Mouse (Mus musculus) B cell, adult 2 months (primary cell): ENCODE measurements at regions not wholly inside any gene's neighbourhood (a gene's known extent, or its start where the extent isn't known, plus 50 kb on each side); places are given as distances from the start of the nearest gene placed in this dataset.

Experiments
- DNase-seq, 2 experiments: peaks; one replicate each; pipeline ENCODE4 v3.0.0; 2022

DNA sequence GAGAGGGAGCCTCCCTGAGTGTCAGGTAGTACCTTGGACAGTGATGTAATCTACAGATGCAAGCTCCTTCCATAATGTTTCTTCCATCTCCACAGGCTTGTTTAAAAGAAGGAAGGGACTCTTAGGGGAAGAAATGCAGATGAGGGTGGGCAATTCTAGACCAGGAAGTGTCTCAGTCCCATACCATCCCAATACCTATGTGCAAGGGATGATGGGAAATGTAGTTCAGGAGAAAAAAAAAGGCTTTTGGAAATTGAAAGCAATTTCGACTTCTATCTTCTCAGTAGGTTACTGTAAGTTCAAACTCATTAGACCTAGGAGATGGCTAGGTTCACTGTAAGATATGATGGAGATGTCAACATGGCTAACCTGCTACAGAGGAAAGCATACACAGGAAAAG is 68.3 kb downstream of the Cd83 start:
- DNase-seq, result no peak

GRCm38 (mm10) chr13:43854973-43855372 is 70.4 kb downstream of the Cd83 start:
- DNase-seq, result no peak

GRCm38 (mm10) chr13:43860932-43861331 is 76.4 kb downstream of the Cd83 start:
- no peak for DNase-seq

GRCm38 (mm10) chr13:43861424-43861823 is 76.8 kb downstream of the Cd83 start:
- DNase-seq, result no peak

GRCm38 (mm10) chr13:43862056-43862455 is 77.5 kb downstream of the Cd83 start:
- no peak for DNase-seq

DNA sequence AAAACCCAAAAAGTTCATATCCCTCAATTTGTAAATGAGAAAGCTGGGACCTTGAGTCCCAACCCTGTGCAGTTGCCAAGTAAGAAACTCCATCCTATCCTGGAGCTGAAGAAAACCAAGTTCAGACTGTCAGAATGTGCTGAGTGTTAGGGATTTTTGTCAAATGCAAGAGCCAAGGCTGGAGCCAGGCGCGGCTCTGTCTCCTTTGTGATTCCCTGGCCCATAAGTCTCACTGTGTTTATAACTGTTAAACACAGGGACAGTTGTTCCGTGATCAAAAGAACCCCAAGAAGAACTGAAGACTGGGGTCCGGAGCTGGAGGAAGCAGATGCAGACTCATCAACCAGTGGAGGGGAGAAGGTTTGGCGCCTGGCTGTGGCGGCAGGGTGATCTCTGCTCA is 78.0 kb downstream of the Cd83 start:
- no peak for DNase-seq

GRCm38 (mm10) chr13:43863581-43864100 is 79.1 kb downstream of the Cd83 start:
- DNase-seq, result no peak

DNA sequence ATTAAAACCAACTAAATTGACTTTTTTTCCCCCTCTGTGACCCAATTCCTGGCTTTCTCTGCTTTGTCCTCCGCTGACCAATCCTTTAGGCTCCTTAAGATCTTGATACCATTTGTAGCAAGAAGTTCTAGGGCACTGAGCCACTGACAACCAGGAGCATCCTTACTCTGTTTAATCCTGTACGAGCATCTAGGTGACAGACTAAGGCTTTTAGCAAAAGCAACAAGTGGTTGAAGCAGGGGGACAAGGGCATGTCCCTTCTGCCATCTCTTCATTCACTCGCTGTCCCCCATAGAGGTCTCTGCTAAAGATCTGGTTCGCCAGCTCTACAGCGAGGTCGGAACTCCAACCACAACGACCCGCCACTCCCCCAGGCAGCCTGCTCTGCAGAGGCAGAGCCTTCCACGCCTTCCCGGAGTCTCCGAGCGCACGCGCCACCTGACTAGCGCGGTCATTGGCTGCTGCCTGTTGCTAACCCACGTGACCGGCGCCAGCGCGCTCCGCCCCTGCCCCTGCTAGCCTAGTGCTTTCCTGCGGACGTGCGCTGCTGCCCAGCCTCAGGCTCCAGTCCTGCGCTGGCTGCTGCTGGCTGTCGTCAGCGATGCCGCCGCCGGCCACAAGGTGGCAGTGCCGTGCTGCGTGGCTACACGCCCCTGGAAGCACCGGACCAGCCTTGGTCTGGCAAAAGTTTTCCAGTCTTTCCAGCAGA is 79.7 kb downstream of the Cd83 start:
- DNase-seq, result peak; percentile 97 to 98

GRCm38 (mm10) chr13:43865036-43865435 is 80.5 kb downstream of the Cd83 start:
- no peak for DNase-seq

- peak; percentile 18 to 23 for DNase-seq
Measured at GRCm38 (mm10) chr13:43875895-43876294, 91.3 kb downstream of the Cd83 start.

- DNase-seq, result no peak
Measured at GRCm38 (mm10) chr13:43887284-43887683, 102.7 kb downstream of the Cd83 start.

- DNase-seq, result no peak
Measured at GRCm38 (mm10) chr13:43891928-43892327, 107.4 kb downstream of the Cd83 start.

- no peak for DNase-seq
Measured at GRCm38 (mm10) chr13:43895990-43896389, 111.4 kb downstream of the Cd83 start.

GRCm38 (mm10) chr13:43897046-43897445 is 112.5 kb downstream of the Cd83 start:
- no peak for DNase-seq

DNA sequence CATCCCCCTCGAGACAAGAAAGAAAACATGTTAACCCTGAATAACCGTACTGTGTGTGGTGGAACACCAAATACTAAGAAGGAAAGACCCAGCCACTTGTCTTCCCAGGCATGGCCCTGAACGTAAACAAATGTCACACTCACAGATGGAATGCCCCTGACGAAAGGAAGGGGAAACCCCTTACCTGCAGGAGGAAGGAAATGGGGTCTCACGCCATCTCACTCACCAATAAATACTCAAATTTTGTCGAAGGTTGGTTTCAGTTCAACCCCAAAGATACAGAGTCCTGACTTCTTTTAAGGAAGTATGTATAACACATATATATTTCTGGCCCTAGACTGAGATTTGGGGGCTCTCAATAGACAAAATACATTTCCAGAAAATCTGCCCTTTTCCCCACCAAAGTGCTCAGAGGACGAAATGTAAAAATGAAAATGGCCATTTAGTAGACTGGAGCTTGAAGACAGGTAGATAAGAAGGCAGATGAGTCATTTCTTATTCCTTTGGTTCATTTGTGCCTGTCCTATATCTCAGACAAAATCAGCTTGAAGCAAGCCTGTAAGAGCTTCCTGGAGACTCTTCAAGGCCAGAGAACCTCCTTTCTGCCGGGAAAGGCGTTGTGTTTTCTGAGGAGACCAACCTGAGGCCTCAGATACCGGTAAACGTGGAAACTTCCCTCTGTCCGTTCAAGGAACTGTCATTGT is 114.1 kb downstream of the Cd83 start:
- peak; percentile 74 to 83 for DNase-seq

DNA sequence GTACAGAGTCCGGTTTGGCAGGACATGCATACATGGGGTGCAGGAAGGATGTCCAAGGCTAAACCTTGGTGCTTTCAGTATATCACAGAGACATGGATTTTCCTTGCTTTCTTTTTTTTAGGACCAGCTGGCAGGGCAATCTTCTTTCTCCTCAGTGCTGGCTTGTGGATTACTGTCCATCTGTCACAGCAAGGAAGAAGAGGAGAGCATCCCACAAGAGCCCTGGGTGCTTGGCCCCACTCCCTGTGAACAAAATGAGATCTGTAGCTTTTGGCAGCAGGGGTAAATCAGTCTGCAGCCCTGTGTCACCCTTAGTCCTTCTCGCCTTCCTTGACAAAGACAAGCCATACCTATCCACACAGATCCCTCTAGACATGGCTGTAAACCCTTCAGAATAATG is 115.5 kb downstream of the Cd83 start:
- no peak for DNase-seq

GRCm38 (mm10) chr13:43900758-43901157 is 116.2 kb downstream of the Cd83 start:
- DNase-seq, result peak; percentile 63 to 64

DNA sequence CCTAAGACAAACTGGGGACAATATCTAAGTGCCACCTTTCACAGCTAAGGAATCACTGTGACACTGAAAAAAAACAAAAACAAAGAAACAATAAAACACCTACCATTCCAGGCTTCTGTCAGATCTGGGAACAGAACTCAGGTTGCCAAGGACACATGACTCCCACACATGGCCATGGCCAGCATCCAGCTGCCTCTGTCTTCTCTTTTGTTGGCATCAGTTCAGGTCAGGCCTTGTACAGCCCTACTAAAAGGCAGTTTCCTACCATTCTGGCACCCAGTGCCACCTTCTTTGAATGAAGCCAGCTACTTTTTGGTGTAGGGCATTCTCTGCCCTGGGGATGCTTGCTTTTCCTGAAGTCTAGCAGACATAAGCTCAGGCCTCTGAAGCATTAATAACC is 118.8 kb downstream of the Cd83 start:
- DNase-seq, result no peak

DNA sequence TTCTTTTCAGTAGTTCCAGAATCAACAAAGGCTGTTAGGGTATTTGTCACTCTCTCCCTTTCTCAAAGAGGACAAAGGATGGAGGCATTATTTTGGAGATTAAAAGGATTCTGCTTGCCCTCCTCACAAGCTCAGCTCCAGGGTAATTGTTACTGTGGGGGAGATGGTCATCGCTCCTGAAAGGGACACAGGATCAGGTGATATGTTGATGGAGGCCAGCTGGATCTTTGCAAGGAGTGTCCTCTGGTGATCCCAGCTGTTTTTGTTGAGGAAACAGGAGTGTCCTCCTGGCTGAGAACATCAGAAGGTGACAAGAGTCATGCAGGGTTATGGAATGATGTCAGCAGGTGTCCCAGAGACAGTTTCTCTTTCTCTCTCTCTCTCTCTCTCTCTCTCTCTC is 119.7 kb downstream of the Cd83 start:
- DNase-seq, result no peak

DNA sequence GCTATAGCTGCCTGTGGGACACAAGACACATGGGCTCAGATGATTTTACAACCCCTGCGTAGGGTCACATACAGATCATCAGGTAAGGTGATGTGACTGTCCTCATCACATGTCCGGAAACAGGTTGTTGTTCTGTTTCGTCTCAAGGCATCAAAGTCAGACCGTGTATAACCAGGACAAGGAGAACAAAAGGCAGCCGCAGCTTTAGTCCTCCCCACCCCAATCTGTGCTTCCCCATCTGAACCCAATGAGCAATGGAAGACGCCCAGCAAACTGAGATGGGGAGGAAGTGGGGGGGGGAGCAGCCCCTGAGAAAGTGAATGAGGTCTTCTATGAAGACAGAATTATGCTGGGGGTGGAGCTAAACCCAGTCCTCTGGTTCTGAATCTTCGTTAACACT is 121.7 kb downstream of the Cd83 start:
- peak; percentile 23 for DNase-seq

DNA sequence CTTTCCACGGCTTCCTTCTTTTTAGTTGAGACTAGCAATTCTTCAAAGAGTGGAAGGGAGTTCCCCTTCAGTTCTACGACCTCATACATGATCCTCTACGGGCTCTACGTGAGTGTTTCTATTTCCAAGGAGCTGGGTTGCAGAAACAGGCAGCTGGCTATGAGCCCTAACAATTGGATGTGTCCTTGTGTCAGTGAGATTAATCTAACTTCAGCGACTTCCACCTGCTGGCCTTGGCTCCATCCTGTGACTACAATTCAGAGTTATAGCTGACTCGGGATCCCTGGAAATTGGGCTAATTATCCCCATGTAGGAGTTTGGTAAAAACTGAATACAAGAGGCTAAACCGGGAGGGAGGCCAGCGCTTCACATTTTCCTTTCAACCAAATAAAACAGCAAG is 122.8 kb downstream of the Cd83 start:
- no peak for DNase-seq

GRCm38 (mm10) chr13:43908041-43908644 is 123.6 kb downstream of the Cd83 start:
- no peak for DNase-seq

- DNase-seq, result no peak
Measured at GRCm38 (mm10) chr13:43909933-43910332, 125.4 kb downstream of the Cd83 start.

DNA sequence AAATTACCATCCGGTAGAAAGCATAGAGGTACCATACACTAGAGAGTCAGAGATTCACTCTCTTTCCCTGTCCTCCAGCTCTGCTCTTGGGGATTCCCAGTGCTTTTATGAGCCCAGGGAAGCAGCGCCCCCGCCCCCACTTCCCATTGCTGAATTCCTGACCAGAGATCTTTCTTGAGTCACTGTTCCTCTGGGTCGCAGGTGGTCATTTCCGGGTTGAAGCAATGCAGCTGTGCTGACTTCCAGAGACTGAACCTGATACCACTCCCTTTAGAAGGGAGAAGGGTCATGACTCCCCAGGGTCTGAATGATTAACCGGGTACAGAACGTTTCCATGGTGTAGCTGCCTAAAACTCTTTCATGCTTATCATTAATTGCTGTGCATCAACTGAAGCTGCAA is 128.9 kb downstream of the Cd83 start:
- no peak for DNase-seq
